Mouse (Mus musculus): Measurements from ENCODE around the gene Adad2. TPM values are rescaled to one million over a fixed set of nuclear protein-coding genes. Genes with fewer than 3 reads are reported as not detected.

Gene Adad2
- polyA plus RNA-seq, 1 experiment from 2014 or later: not detected

DNA sequence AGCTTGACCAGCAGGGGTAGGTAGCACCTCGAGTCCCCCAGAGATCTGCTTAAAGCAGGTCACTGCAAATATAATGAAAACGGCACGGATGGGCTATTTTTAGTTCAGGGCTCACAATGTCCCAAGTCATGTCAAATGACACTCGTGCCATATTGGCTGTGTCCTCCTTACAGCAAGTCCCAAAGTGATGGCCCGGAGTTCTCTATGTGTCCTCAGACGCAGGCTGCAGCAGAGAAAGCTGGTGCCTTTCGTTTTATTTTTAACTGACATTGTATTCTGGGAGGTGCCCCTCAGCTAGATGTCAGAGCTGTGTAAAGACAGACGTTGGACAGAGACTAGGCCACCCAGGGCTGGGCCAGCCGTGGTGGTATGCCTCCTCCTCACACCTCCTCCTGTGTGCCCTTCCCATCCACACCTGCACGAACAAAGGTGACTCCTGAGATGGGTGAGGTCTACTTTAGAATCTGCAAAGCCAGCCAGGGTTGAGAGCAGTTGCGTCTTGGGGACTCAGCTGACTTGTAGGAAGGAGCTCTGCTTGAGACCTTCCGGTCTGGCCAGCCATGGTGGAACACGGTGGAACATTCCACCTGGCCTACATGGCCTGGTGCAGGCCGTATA is 8.4 kb downstream of the Adad2 start:
- no peaks in the 10 kb centered on the region for H3K27me3 ChIP-seq (ENCODE audit: control insufficient read depth, insufficient read depth, low read length)
- no peak overlapping the region for H3K27ac ChIP-seq (ENCODE audit: low read depth, low read length)
- H3K4me2 ChIP-seq (ENCODE audit: low read depth, low read length): no peak overlapping the region
- ATAC-seq (ENCODE audit: low read depth): no peak
- H3K36me3 ChIP-seq (ENCODE audit: control insufficient read depth, insufficient read depth, low read length): no peaks in the 10 kb centered on the region
- WGBS: 89% methylated on average over 14 of the region's 14 CpGs
- H3K4me3 ChIP-seq (ENCODE audit: low read depth, low read length): no peak overlapping the region
- H3K9me3 ChIP-seq (ENCODE audit: control insufficient read depth, low read length): no peaks in the 10 kb centered on the region
- no peaks in the 10 kb centered on the region for H3K4me1 ChIP-seq (ENCODE audit: control insufficient read depth, insufficient read depth, low read length)
- no peak overlapping the region for H3K9ac ChIP-seq (replicated peaks; ENCODE audit: low read depth, low read length)

DNA sequence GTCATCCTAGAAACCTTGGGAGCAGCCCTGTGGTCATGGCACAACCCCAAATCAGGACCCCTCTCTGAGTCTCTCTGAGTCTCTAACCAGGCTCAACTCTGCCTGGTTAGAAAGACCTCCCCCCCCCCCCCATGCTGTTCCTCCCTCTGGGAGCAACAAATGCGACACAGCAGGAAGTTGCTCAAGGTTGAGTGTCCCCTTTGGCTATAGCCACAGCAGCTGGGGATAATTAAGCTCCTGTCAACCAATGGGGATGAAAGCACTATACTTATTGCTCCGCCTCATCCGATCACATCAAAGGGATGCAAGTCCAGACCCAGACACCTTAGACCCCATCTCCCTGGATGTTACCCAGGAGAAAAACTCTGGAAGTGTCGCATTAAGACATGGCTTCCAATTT is 10.0 kb downstream of the Adad2 start:
- Histone ChIP-seq H3K27me3 (ENCODE audit: control insufficient read depth, insufficient read depth, low read length) (no peaks in the 10 kb centered on the region), H3K4me1 (ENCODE audit: control insufficient read depth, insufficient read depth, low read length) (no peaks in the 10 kb centered on the region), H3K9me3 (ENCODE audit: control insufficient read depth, low read length) (no peaks in the 10 kb centered on the region), H3K4me2 (ENCODE audit: low read depth, low read length) (no peak overlapping the region), H3K4me3 (ENCODE audit: low read depth, low read length) (no peak overlapping the region), H3K36me3 (ENCODE audit: control insufficient read depth, insufficient read depth, low read length) (no peaks in the 10 kb centered on the region), H3K9ac (replicated peaks; ENCODE audit: low read depth, low read length) (no peak overlapping the region), H3K27ac (ENCODE audit: low read depth, low read length) (no peak overlapping the region)
- WGBS: 57% methylated on average over 4 of the region's 4 CpGs
- ATAC-seq (ENCODE audit: low read depth): no peak

DNA sequence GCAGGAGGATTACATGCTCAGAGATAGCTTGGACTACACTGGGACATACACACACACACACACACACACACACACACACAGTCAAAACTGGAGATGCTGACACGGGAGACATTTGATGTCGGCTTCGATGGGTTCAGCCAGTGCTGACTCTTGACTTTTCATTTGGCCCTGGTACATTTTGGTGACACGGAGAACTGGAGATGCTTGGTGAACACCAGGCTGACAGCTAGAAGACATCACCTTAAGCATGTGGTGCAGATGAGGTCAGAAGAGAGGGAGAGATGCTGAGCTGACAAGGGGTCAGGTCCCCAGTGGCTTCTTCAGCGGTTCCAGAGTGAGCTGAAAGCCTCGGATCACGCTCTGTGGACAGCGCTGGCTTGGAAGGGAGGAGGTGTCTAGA is 10.5 kb downstream of the Adad2 start:
- no peak for ATAC-seq (ENCODE audit: low read depth)
- H3K27me3 ChIP-seq (ENCODE audit: control insufficient read depth, insufficient read depth, low read length): no peaks in the 10 kb centered on the region
- H3K27ac ChIP-seq (ENCODE audit: low read depth, low read length): no peak overlapping the region
- 95% methylated on average over 8 of the region's 8 CpGs for WGBS
- H3K9ac ChIP-seq (replicated peaks; ENCODE audit: low read depth, low read length): no peak overlapping the region
- H3K4me3 ChIP-seq (ENCODE audit: low read depth, low read length): no peak overlapping the region
- H3K4me2 ChIP-seq (ENCODE audit: low read depth, low read length): no peak overlapping the region
- no peaks in the 10 kb centered on the region for H3K9me3 ChIP-seq (ENCODE audit: control insufficient read depth, low read length)
- H3K36me3 ChIP-seq (ENCODE audit: control insufficient read depth, insufficient read depth, low read length): no peaks in the 10 kb centered on the region
- no peaks in the 10 kb centered on the region for H3K4me1 ChIP-seq (ENCODE audit: control insufficient read depth, insufficient read depth, low read length)

DNA sequence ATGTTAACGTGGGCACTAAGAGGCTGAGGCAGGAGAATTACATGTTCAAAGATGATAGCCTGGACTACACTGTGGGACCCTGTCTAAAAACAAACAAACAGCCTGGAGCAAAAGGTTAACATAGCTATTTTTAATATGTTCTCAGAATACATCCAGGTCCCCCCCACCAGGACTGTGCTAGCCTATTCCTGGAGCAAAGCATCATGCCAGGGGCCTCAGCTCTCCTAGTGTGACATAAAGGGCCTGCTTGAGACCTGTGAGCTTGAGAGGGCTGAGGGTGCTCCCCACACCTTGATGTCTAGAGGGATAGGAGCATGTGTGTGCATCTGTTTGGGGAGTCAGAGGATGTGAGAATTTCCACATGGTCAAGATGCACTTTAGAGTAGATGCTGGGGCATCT is 11.2 kb downstream of the Adad2 start:
- H3K36me3 ChIP-seq (ENCODE audit: control insufficient read depth, insufficient read depth, low read length): no peaks in the 10 kb centered on the region
- ATAC-seq (ENCODE audit: low read depth): no peak

DNA sequence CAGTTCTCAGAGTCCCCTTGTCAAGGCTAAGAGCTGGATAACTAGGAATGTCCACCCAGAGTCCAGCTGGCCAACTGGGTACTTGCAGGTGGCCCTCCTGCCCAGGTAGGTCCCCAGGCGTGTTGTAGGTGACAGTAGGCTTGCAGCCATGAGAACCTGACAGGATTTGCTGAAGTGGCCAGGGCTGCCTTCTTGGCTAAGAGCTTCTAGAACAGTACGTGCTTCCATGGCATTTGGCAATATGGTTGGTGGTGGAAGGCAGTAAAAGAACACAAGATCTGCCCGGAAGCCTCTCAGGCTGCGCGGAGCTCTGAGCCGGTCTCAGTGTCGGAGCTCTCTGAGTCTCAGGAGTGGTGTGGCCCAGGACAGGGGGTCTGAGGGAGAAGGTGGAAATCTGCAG is 12.4 kb downstream of the Adad2 start:
- H3K9ac ChIP-seq (replicated peaks; ENCODE audit: low read depth, low read length): no peak overlapping the region
- H3K27ac ChIP-seq (ENCODE audit: low read depth, low read length): no peak overlapping the region
- H3K4me2 ChIP-seq (ENCODE audit: low read depth, low read length): no peak overlapping the region
- 91% methylated on average over 7 of the region's 7 CpGs for WGBS
- no peaks in the 10 kb centered on the region for H3K4me1 ChIP-seq (ENCODE audit: control insufficient read depth, insufficient read depth, low read length)
- H3K9me3 ChIP-seq (ENCODE audit: control insufficient read depth, low read length): no peaks in the 10 kb centered on the region
- no peaks in the 10 kb centered on the region for H3K36me3 ChIP-seq (ENCODE audit: control insufficient read depth, insufficient read depth, low read length)
- no peak overlapping the region for H3K4me3 ChIP-seq (ENCODE audit: low read depth, low read length)
- no peaks in the 10 kb centered on the region for H3K27me3 ChIP-seq (ENCODE audit: control insufficient read depth, insufficient read depth, low read length)
- ATAC-seq (ENCODE audit: low read depth): no peak

More for the DNA sequence above, 11.2 kb downstream of the Adad2 start:
- H3K4me3 ChIP-seq (ENCODE audit: low read depth, low read length): no peak overlapping the region
- no peak overlapping the region for H3K27ac ChIP-seq (ENCODE audit: low read depth, low read length)
- no peaks in the 10 kb centered on the region for H3K27me3 ChIP-seq (ENCODE audit: control insufficient read depth, insufficient read depth, low read length)
- no peaks in the 10 kb centered on the region for H3K4me1 ChIP-seq (ENCODE audit: control insufficient read depth, insufficient read depth, low read length)
- 78% methylated on average over 1 of the region's 1 CpGs for whole genome bisulfite sequencing
- H3K9ac ChIP-seq (replicated peaks; ENCODE audit: low read depth, low read length): no peak overlapping the region
- no peak overlapping the region for H3K4me2 ChIP-seq (ENCODE audit: low read depth, low read length)
- no peaks in the 10 kb centered on the region for H3K9me3 ChIP-seq (ENCODE audit: control insufficient read depth, low read length)

DNA sequence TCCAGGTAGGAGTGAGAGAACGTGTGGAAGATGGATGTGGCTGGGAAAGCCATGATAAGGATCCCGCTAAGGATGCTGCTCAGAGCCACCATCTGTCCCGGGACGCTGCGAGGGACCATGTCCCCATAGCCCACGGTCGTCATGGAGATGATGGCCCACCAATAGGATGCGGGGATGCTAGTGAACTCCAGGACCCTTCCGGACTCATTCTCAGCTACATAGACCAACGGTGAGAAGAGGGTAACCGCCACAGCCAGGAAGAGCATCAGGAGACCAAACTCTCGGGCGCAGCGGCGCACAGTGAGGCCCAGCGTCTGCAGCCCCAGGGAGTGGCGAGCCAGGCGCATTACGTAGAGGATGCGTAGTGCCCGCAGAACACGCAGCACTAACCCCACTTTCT is 13.2 kb downstream of the Adad2 start:
- no peak overlapping the region for H3K27ac ChIP-seq (ENCODE audit: low read depth, low read length)
- no peak overlapping the region for H3K4me3 ChIP-seq (ENCODE audit: low read depth, low read length)
- H3K9me3 ChIP-seq (ENCODE audit: control insufficient read depth, low read length): no peaks in the 10 kb centered on the region
- no peaks in the 10 kb centered on the region for H3K4me1 ChIP-seq (ENCODE audit: control insufficient read depth, insufficient read depth, low read length)
- 76% methylated on average over 22 of the region's 22 CpGs for WGBS
- no peak overlapping the region for H3K9ac ChIP-seq (replicated peaks; ENCODE audit: low read depth, low read length)
- H3K4me2 ChIP-seq (ENCODE audit: low read depth, low read length): no peak overlapping the region
- ATAC-seq (ENCODE audit: low read depth): no peak
- no peaks in the 10 kb centered on the region for H3K27me3 ChIP-seq (ENCODE audit: control insufficient read depth, insufficient read depth, low read length)
- H3K36me3 ChIP-seq (ENCODE audit: control insufficient read depth, insufficient read depth, low read length): no peaks in the 10 kb centered on the region

DNA sequence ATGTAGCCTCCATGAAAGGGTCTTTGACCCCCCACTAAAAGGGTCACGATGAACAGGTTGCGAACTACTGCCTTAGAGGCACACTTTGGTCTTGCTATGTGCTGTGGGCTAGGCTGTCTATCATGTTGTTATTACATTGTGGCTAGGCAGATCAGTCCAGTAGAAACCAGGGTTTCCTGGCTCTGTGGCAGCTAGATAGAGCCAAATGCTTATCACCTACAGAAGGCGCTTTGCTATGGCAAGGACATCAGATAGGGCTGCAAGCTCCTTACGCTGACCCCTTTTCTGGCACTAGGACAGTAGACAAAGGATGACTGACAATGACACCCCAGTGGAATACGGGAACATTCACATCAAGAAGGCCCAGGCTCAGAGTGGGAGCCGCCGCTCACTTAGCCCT is 14.7 kb downstream of the Adad2 start:
- no peak overlapping the region for H3K4me3 ChIP-seq (ENCODE audit: low read depth, low read length)
- no peaks in the 10 kb centered on the region for H3K36me3 ChIP-seq (ENCODE audit: control insufficient read depth, insufficient read depth, low read length)
- no peaks in the 10 kb centered on the region for H3K9me3 ChIP-seq (ENCODE audit: control insufficient read depth, low read length)
- no peak overlapping the region for H3K4me2 ChIP-seq (ENCODE audit: low read depth, low read length)
- WGBS: 90% methylated on average over 7 of the region's 7 CpGs
- H3K27me3 ChIP-seq (ENCODE audit: control insufficient read depth, insufficient read depth, low read length): no peaks in the 10 kb centered on the region
- H3K27ac ChIP-seq (ENCODE audit: low read depth, low read length): no peak overlapping the region
- ATAC-seq (ENCODE audit: low read depth): no peak
- H3K4me1 ChIP-seq (ENCODE audit: control insufficient read depth, insufficient read depth, low read length): no peaks in the 10 kb centered on the region
- H3K9ac ChIP-seq (replicated peaks; ENCODE audit: low read depth, low read length): no peak overlapping the region

DNA sequence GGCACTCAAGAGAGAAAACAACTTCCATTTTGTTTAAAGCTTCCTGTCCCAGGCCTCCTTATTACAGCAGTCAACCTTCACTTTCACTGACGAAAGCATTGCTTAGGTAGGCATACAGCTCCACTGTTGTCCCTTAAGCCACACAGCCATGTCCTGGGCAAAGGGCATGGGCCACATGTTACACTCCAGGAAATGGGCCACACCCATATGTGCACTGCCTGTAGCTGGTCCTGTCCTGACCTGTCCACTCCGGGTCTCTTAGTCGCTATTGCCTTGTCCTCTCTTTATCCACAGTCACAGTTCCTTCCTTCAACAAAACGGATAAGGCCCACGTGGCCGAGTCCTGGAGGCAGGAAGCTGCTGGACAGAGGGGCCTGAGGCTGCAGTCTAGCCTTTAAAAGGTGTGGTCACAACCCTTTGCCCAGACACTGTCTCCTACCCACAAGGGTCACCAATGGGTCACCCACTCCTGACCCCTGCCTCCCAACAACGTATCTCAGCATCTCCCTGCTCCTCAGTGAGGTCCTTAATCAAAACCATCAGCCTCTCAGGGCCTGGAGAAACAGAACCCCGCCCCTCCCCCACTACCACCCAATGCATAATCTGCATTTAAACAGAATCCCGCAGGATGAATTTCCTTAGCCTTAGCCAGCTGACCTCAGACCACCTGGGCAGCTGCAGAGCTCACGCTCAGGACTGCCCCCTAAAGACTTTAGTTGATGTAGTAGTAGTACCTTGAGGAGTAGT is 15.2 kb downstream of the Adad2 start:
- Histone ChIP-seq H3K27ac (ENCODE audit: low read depth, low read length) (no peak overlapping the region), H3K4me3 (ENCODE audit: low read depth, low read length) (no peak overlapping the region), H3K4me2 (ENCODE audit: low read depth, low read length) (no peak overlapping the region), H3K36me3 (ENCODE audit: control insufficient read depth, insufficient read depth, low read length) (no peaks in the 10 kb centered on the region), H3K9me3 (ENCODE audit: control insufficient read depth, low read length) (no peaks in the 10 kb centered on the region), H3K27me3 (ENCODE audit: control insufficient read depth, insufficient read depth, low read length) (no peaks in the 10 kb centered on the region), H3K9ac (replicated peaks; ENCODE audit: low read depth, low read length) (no peak overlapping the region), H3K4me1 (ENCODE audit: control insufficient read depth, insufficient read depth, low read length) (0 out of 2 replicates have a peak, but pooled peaks cover 2% of the 10 kb centered on the region)
- ATAC-seq (ENCODE audit: low read depth): no peak
- WGBS: 45% methylated on average over 10 of the region's 10 CpGs

DNA sequence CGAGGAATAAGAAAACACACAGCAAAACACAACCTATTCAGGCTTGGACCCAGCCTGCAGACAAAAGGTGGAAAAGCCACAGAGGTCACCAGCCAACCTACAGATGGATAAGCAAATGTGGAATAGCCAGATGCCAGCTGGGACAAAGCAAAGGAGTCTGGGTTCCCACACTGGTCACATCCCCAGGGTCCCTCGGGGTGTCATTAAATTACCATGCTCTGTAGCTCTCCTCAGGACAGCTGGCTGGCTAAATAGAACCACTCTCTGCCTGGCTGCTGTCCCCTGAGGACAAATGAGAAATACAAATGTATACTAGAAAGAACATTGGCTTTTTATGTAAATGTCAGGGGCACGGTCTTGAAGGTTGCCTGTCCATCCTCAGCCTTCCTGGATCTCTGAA is 18.3 kb downstream of the Adad2 start:
- ATAC-seq (ENCODE audit: low read depth): no peak
- H3K4me1 ChIP-seq (ENCODE audit: control insufficient read depth, insufficient read depth, low read length): 0 out of 2 replicates have a peak, but pooled peaks cover 3% of the 10 kb centered on the region
- no peaks in the 10 kb centered on the region for H3K36me3 ChIP-seq (ENCODE audit: control insufficient read depth, insufficient read depth, low read length)
- WGBS: 16% methylated on average over 3 of the region's 3 CpGs
- H3K4me2 ChIP-seq (ENCODE audit: low read depth, low read length): no peak overlapping the region
- no peak overlapping the region for H3K9ac ChIP-seq (replicated peaks; ENCODE audit: low read depth, low read length)
- no peak overlapping the region for H3K27ac ChIP-seq (ENCODE audit: low read depth, low read length)
- H3K4me3 ChIP-seq (ENCODE audit: low read depth, low read length): no peak overlapping the region
- H3K9me3 ChIP-seq (ENCODE audit: control insufficient read depth, low read length): no peaks in the 10 kb centered on the region
- H3K27me3 ChIP-seq (ENCODE audit: control insufficient read depth, insufficient read depth, low read length): no peaks in the 10 kb centered on the region

Data from neural tube, embryonic 14.5 days (tissue).